Mouse (Mus musculus) CH12.LX (cell line): ENCODE results near the gene Olfr282. TPM values are rescaled to one million over a fixed set of nuclear protein-coding genes. Genes with fewer than 3 reads are reported as not detected.

Experiments
- DNase-seq: peaks from one replicate; pipeline ENCODE4 v3.0.0-alpha.2; 2013; ENCODE audit errors: extremely low read depth
- H3K27ac ChIP-seq: 2 replicates; pipeline ENCODE4 v1.5.1; 2012; ENCODE audit warnings: low read depth, mild to moderate bottlenecking, control low read depth, moderate library complexity; ENCODE audit not compliant: insufficient read depth
- H3K27me3 ChIP-seq: replicated peaks from 2 replicates; pipeline ENCODE3; 2012; ENCODE audit warnings: inconsistent platforms
- H3K36me3 ChIP-seq, 2 experiments: replicated peaks in 1 of 2; 2 replicates each; pipeline versions ENCODE3 to v1.6.1; 2012; ENCODE audit warnings: inconsistent platforms in 1 of 2, low read length in 1 of 2, mild to moderate bottlenecking in 1 of 2, mixed read lengths in 1 of 2, moderate library complexity in 1 of 2; ENCODE audit not compliant: control insufficient read depth in 1 of 2, insufficient read depth in 1 of 2
- H3K4me1 ChIP-seq, 2 experiments: 2 replicates each; pipeline ENCODE4 v1.6.1; 2012; ENCODE audit warnings: inconsistent platforms in 1 of 2, moderate library complexity in 1 of 2; ENCODE audit not compliant: insufficient read depth in 2 of 2, control insufficient read depth in 1 of 2
- H3K4me2 ChIP-seq: 2 replicates; pipeline ENCODE4 v1.6.1; 2012; ENCODE audit warnings: low read depth, mild to moderate bottlenecking, control low read depth; ENCODE audit not compliant: poor library complexity, insufficient read depth, severe bottlenecking
- H3K4me3 ChIP-seq, 3 experiments: fragments of 150-350 bp in 1 of 3; sonication (generic) in 1 of 3; replicated peaks in 1 of 3; 2 replicates each; pipeline versions ENCODE3 to v1.5.1; 2011 to 2012; ENCODE audit warnings: low read depth in 2 of 3, low read length in 2 of 3, mild to moderate bottlenecking in 2 of 3, moderate library complexity in 2 of 3, control low read depth in 1 of 3, improper control_type of control experiment in 1 of 3, inconsistent platforms in 1 of 3, mixed read lengths in 1 of 3; ENCODE audit not compliant: poor library complexity in 1 of 3
- H3K79me2 ChIP-seq: replicated peaks from 2 replicates; pipeline ENCODE4 v1.6.1; 2012; ENCODE audit warnings: mild to moderate bottlenecking, moderate library complexity; ENCODE audit not compliant: control insufficient read depth, poor library complexity, insufficient read depth, severe bottlenecking; ENCODE audit errors: extremely low read depth
- H3K9ac ChIP-seq: 2 replicates; pipeline ENCODE4 v1.6.1; 2012; ENCODE audit warnings: low read depth, mild to moderate bottlenecking, control low read depth, moderate library complexity; ENCODE audit not compliant: insufficient read depth
- H3K9me3 ChIP-seq: replicated peaks from 2 replicates; pipeline ENCODE3; 2012; ENCODE audit warnings: low read length, inconsistent platforms, mixed read lengths
- CTCF ChIP-seq, 2 experiments: IDR thresholded peaks in 1 of 2; conservative IDR thresholded peaks in 1 of 2; 2 replicates each; pipeline ENCODE4 v1.5.1; 2011 to 2012; ENCODE audit warnings: low read depth in 2 of 2, low read length in 2 of 2, improper control_type of control experiment in 1 of 2, inconsistent platforms in 1 of 2, mild to moderate bottlenecking in 1 of 2, moderate library complexity in 1 of 2
- E2F4 ChIP-seq: IDR thresholded peaks from 2 replicates; pipeline ENCODE4 v1.6.1; 2011; ENCODE audit warnings: low read depth, low read length, improper control_type of control experiment; ENCODE audit not compliant: insufficient replicate concordance
- ELF1 ChIP-seq: IDR thresholded peaks from 2 replicates; pipeline ENCODE4 v1.6.1; 2014; ENCODE audit warnings: low read depth, mild to moderate bottlenecking, inconsistent platforms, low read length, improper control_type of control experiment
- EP300 ChIP-seq: IDR thresholded peaks from 2 replicates; pipeline ENCODE4 v1.6.1; 2011; ENCODE audit warnings: low read length, improper control_type of control experiment
- ETS1 ChIP-seq: conservative IDR thresholded peaks from 2 replicates; pipeline ENCODE4 v1.6.1; 2012; ENCODE audit warnings: low read depth, mild to moderate bottlenecking, inconsistent platforms, low read length, improper control_type of control experiment, moderate library complexity
- GABPA ChIP-seq: IDR thresholded peaks from 2 replicates; pipeline ENCODE4 v1.6.1; 2012; ENCODE audit warnings: low read depth, low read length, improper control_type of control experiment, inconsistent platforms; ENCODE audit not compliant: insufficient replicate concordance
- HCFC1 ChIP-seq: IDR thresholded peaks from 2 replicates; pipeline ENCODE4 v1.6.1; 2012; ENCODE audit warnings: low read depth, mild to moderate bottlenecking, inconsistent platforms, low read length, improper control_type of control experiment
- JUN ChIP-seq: IDR thresholded peaks from 2 replicates; pipeline ENCODE4 v1.6.1; 2011; ENCODE audit warnings: low read depth, mild to moderate bottlenecking, low read length, improper control_type of control experiment, moderate library complexity; ENCODE audit not compliant: insufficient read depth
- JUND ChIP-seq: conservative IDR thresholded peaks from 2 replicates; pipeline ENCODE4 v1.6.1; 2011; ENCODE audit warnings: low read depth, low read length, improper control_type of control experiment
- MAX ChIP-seq: IDR thresholded peaks from 2 replicates; pipeline ENCODE4 v1.6.1; 2011; ENCODE audit warnings: low read length, improper control_type of control experiment
- MEF2A ChIP-seq: IDR thresholded peaks from 2 replicates; pipeline ENCODE4 v1.6.1; 2014; ENCODE audit warnings: low read depth, mild to moderate bottlenecking, inconsistent platforms, low read length, improper control_type of control experiment, borderline replicate concordance
- MYC ChIP-seq: IDR thresholded peaks from 2 replicates; pipeline ENCODE4 v1.6.1; 2011; ENCODE audit warnings: low read depth, mild to moderate bottlenecking, improper control_type of control experiment, low read length
- PAX5 ChIP-seq: IDR thresholded peaks from 2 replicates; pipeline ENCODE4 v1.6.1; 2012; ENCODE audit warnings: low read length, inconsistent platforms, mixed read lengths
- RCOR1 ChIP-seq: conservative IDR thresholded peaks from 2 replicates; pipeline ENCODE4 v1.6.1; 2012; ENCODE audit warnings: low read depth, mild to moderate bottlenecking, inconsistent platforms, low read length, improper control_type of control experiment
- SIN3A ChIP-seq: IDR thresholded peaks from 2 replicates; pipeline ENCODE4 v1.6.1; 2012; ENCODE audit warnings: low read length, improper control_type of control experiment, inconsistent platforms
- SMC3 ChIP-seq: IDR thresholded peaks from 2 replicates; pipeline ENCODE4 v1.6.1; 2011; ENCODE audit warnings: low read depth, low read length, improper control_type of control experiment
- TBP ChIP-seq: conservative IDR thresholded peaks from 2 replicates; pipeline ENCODE4 v1.6.1; 2011; ENCODE audit warnings: low read depth, low read length, improper control_type of control experiment
- TCF12 ChIP-seq: IDR thresholded peaks from 2 replicates; pipeline ENCODE4 v1.6.1; 2014; ENCODE audit warnings: low read depth, mild to moderate bottlenecking, inconsistent platforms, low read length, improper control_type of control experiment
- UBTF ChIP-seq: IDR thresholded peaks from 2 replicates; pipeline ENCODE4 v1.6.1; 2012; ENCODE audit warnings: low read depth, mild to moderate bottlenecking, inconsistent platforms, low read length, improper control_type of control experiment, moderate library complexity
- USF1 ChIP-seq: IDR thresholded peaks from 2 replicates; pipeline ENCODE4 v1.6.1; 2014; ENCODE audit warnings: low read depth, mild to moderate bottlenecking, inconsistent platforms, low read length, improper control_type of control experiment
- USF2 ChIP-seq: conservative IDR thresholded peaks from 2 replicates; pipeline ENCODE4 v1.6.1; 2011; ENCODE audit warnings: low read depth, low read length, improper control_type of control experiment
- ZNF384 ChIP-seq: IDR thresholded peaks from 2 replicates; pipeline ENCODE4 v1.6.1; 2012; ENCODE audit warnings: low read depth, low read length, improper control_type of control experiment, inconsistent platforms
- dilution Hi-C: fragments of 300-500 bp; cut with MboI; formaldehyde crosslinking; loops from 2 replicates; pipeline ENCODE4 v1.14.3; 2020; ENCODE audit warnings: low sequenced_read_pairs; ENCODE audit not compliant: extremely low pct_unique_long_range_greater_than_20kb, extremely low pct_ligation_motif_present
- in situ Hi-C: fragments of 300-500 bp; cut with MboI; formaldehyde crosslinking; loops from 3 replicates; pipeline ENCODE4 v1.14.3; 2019; ENCODE audit warnings: low sequenced_read_pairs, low pct_ligation_motif_present, low pct_unique_long_range_greater_than_20kb, mixed read lengths
- polyA plus RNA-seq: library from polyadenylated mRNA; unstranded; fragments of >175 nt; gene quantifications from 2 replicates; pipeline ENCODE4 v1.2.1, GENCODE M21; 2012; ENCODE audit warnings: low read depth; ENCODE audit not compliant: insufficient read length
- total RNA-seq, 2 experiments: library from RNA; depleted of rRNA; stranded (reverse); fragments of 300-350 nt in 1 of 2; fragments of >200 nt in 1 of 2; gene quantifications; 2 replicates each; pipeline ENCODE4 v1.2.3; 2012 to 2014

Gene Olfr282
- total and polyA plus RNA-seq, 3 experiments = not detected

DNA sequence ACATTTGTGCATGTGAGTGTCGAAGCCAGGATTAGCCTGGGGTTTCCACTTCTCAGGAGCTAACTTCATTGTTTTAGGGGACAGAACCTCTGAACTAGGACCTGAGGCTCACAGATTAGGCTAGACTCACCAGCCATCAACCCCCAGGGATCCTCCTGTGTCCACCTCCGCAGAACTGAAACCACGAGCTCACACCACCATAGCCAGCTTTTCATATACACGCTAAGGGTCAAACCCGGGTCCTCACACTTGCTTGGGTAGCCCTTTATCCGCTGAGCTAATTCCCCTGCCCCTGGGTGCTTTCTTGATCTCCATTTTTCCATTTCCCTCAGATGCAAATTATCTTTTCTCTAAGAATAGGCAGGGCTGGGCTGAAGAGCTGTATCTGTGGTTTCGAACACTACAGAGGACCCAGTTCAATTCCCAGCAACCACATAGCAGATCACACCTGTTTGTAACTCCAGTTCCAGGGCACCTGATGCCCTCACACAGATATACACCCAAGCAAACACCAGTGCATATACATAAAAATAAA is 48.6 kb downstream of the Olfr282 start (continued):
- TF ChIP-seq E2F4 (no peak), JUND (no peak), ELF1 (no peak), MYC (no peak), EP300 (no peak; the same call in 1 of the 2 replicates), ETS1 (peak; percentile 78; the same call in 1 of the 2 replicates), MEF2A (peak; percentile 88; the same call in 1 of the 2 replicates), JUN (no peak; the same call in 1 of the 2 replicates), USF2 (no peak), SIN3A (no peak), GABPA (no peak)

DNA sequence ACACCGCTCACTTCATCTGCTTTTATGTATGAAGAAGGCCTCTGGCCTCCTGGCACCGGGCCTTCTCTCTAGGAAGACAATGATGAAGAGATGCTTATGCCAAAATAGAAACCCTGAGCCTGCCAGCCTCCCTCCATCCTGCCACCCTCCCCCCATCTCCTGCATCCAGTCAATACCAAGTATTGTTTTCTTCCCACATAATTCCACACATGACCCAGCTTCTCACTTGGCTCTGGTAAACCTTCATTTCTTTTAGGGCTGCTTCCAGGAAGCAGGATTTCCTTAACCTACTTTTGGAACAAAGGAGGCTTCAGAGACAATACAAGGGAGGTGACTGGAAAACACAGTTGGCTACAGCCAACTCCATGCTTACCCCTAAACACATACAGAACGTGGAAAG is 51.7 kb downstream of the Olfr282 start, which contains the start of gene Lalba:
TSS of gene Lalba (minus strand) at position 21 of the 400 bp plus-strand sequence.
- TF ChIP-seq JUND = no peak
- TF ChIP-seq CTCF (conservative IDR thresholded peaks at IDR 0.05 in 1 of 2, IDR thresholded peaks at IDR 0.05 in 1 of 2; ENCODE audit: low read depth in 2 of 2, low read length in 2 of 2) = no peak
- TF ChIP-seq EP300 = no peak
- no peak for TF ChIP-seq USF1
- TF ChIP-seq TCF12 = no peak
- TF ChIP-seq HCFC1 = no peak
- no peak for TF ChIP-seq SMC3
- no peak for TF ChIP-seq PAX5
- no peak for TF ChIP-seq ZNF384
- TF ChIP-seq RCOR1 = no peak
- TF ChIP-seq MAX = no peak
- no peak for TF ChIP-seq UBTF
- TF ChIP-seq TBP = no peak
- Histone ChIP-seq H3K4me2 (no peak within 1 kb of the TSS), H3K36me3 (no peaks in the 10 kb centered on the region), H3K9me3 (no peaks in the 10 kb centered on the region), H3K4me1 (peaks cover 26 to 69% of the 10 kb centered on the region in 2 experiments), H3K79me2 (no peaks in the 10 kb centered on the region), H3K9ac (no peak within 1 kb of the TSS), H3K27me3 (no peaks in the 10 kb centered on the region), H3K4me3 (no peak within 1 kb of the TSS), H3K27ac (no peak within 1 kb of the TSS)
- DNase-seq = no peak
- in situ Hi-C loops = no loop called here
- dilution Hi-C loops = no loop called here
